Mouse (Mus musculus) midbrain, embryonic 16.5 days (tissue): ENCODE data around the gene 4930579F01Rik. TPM values are rescaled to one million over a fixed set of nuclear protein-coding genes. Genes with fewer than 3 reads are reported as not detected.

Experiments used
- ATAC-seq: fragments of 200-750 bp; cut with Nextera tagmentation; 2 replicates; pipeline ENCODE4 v1.8.0; 2017; ENCODE audit warnings: moderate TSS enrichment
- H3K27ac ChIP-seq: fragments of 300-500 bp; sonication (generic); 2 replicates; pipeline ENCODE4 v1.5.1; 2014; ENCODE audit warnings: mild to moderate bottlenecking, low read length, mixed read lengths
- H3K27me3 ChIP-seq: fragments of 300-500 bp; sonication (generic); 2 replicates; pipeline ENCODE4 v1.6.1; 2014; ENCODE audit warnings: low read depth, low read length, mixed read lengths; ENCODE audit not compliant: control insufficient read depth, insufficient read depth
- H3K36me3 ChIP-seq: fragments of 300-500 bp; sonication (generic); 2 replicates; pipeline ENCODE4 v1.6.1; 2014; ENCODE audit warnings: mild to moderate bottlenecking, low read length, moderate library complexity, mixed read lengths; ENCODE audit not compliant: control insufficient read depth, insufficient read depth
- H3K4me1 ChIP-seq: fragments of 300-500 bp; sonication (generic); 2 replicates; pipeline ENCODE4 v1.6.1; 2014; ENCODE audit warnings: mild to moderate bottlenecking, low read length, mixed read lengths; ENCODE audit not compliant: control insufficient read depth, insufficient read depth
- H3K4me2 ChIP-seq: fragments of 300-500 bp; sonication (generic); 2 replicates; pipeline ENCODE4 v1.6.1; 2014; ENCODE audit warnings: mild to moderate bottlenecking, low read length, mixed read lengths
- H3K4me3 ChIP-seq: fragments of 300-500 bp; sonication (generic); 2 replicates; pipeline ENCODE4 v1.5.1; 2014; ENCODE audit warnings: low read depth, mild to moderate bottlenecking, low read length, moderate library complexity, mixed read lengths
- H3K9ac ChIP-seq: fragments of 300-500 bp; sonication (generic); 2 replicates; pipeline ENCODE4 v1.6.1; 2014; ENCODE audit warnings: low read depth, low read length, mixed read lengths
- H3K9me3 ChIP-seq: fragments of 300-500 bp; sonication (generic); replicated peaks from 2 replicates; pipeline ENCODE4 v1.6.1; 2014; ENCODE audit warnings: mild to moderate bottlenecking, low read length, mixed read lengths; ENCODE audit not compliant: control insufficient read depth, poor library complexity, severe bottlenecking
- WGBS: fragments of 180-500 bp; shearing (Covaris S2); extraction: QIAGEN DNeasy Blood & Tissue Kit; methylation state at CpG from one replicate; pipeline ENCODE4 v1.1.7; 2014; 5-methylcytosine and 5-hydroxymethylcytosine counted together
- polyA plus RNA-seq: library from polyadenylated mRNA; unstranded; fragments of >200 nt; fragmentation: Nextera tagmentation; extraction: Ambion mirVana; gene quantifications from 2 replicates; pipeline ENCODE4 v1.2.1, GENCODE M21; 2015

4930579F01Rik gene
- polyA plus RNA-seq, 1 experiment from 2014 or later = not detected

DNA sequence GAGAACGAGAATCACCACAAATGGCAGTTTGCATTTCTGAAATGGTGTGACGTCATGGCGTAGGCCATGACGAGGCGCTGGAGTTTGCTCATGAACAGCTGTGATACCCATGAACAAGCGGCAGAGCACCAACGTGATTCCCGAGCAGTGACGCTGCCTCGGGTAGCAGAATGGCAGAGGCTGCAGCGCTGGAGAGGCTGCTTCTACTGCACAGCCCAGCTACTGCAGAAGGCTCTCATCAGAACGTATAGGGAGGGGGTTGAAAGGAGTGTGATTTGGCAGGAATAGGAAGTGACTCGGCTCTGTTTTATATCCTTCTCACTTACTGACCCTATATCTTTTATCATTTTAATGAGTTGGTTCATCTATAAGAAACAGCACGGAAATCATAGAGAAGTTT lies 74.8 kb downstream of the 4930579F01Rik start:
- Histone ChIP-seq H3K4me3 (no peak overlapping the region), H3K4me2 (no peak overlapping the region), H3K27me3 (no peaks in the 10 kb centered on the region), H3K36me3 (no peaks in the 10 kb centered on the region), H3K9me3 (no peaks in the 10 kb centered on the region), H3K9ac (no peak overlapping the region), H3K27ac (no peak overlapping the region), H3K4me1 (no peaks in the 10 kb centered on the region)
- ATAC-seq = no peak
- WGBS = 82% methylated on average over 14 of the region's 14 CpGs

DNA sequence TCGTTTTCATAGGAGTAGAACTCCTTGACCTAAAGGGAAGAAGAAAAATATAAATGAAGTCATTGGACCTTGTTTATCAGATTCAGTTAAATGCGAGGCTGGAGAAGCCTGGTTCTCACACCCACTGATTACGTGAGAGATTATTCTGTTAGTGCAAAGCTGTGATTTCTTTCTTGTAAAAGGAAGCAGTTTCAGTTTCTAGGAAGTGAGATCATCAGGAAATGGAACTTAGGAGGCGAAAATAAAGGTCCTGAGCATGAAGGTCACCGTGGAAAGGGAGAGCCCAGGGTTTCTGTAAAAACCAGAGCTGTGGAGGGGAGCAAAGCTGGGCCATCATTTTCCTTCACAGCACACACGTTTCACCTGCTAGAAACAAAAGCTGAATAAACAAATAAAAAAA lies 75.2 kb downstream of the 4930579F01Rik start:
- no peak for ATAC-seq
- H3K36me3 ChIP-seq = no peaks in the 10 kb centered on the region
- no peaks in the 10 kb centered on the region for H3K4me1 ChIP-seq
- H3K27me3 ChIP-seq = no peaks in the 10 kb centered on the region
- no peak overlapping the region for H3K4me3 ChIP-seq
- no peaks in the 10 kb centered on the region for H3K9me3 ChIP-seq
- H3K4me2 ChIP-seq = no peak overlapping the region
- H3K27ac ChIP-seq = no peak overlapping the region
- WGBS = 73% methylated on average over 6 of the region's 6 CpGs
- no peak overlapping the region for H3K9ac ChIP-seq

DNA sequence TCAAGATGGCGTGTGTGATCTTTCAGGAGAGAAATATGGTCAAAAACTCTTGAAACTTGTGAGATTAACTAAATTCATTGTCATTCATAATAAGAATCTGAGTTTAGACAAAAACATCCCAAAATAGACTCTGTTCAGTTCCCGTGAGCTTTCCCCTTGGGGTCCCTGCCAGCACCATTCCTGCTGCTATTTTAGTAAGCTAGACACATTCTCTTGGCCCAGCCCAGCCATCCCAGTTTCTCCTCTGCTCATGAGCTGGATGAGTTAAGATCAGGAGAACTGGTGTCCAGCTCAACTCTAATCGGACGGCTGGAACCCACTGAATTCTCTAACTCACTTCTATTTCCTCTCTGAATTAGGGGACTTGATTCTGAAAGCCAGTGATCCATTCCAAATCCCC lies 76.8 kb downstream of the 4930579F01Rik start:
- H3K36me3 ChIP-seq = no peaks in the 10 kb centered on the region
- ATAC-seq = no peak
- no peaks in the 10 kb centered on the region for H3K4me1 ChIP-seq
- H3K27me3 ChIP-seq = no peaks in the 10 kb centered on the region
- H3K9me3 ChIP-seq = no peaks in the 10 kb centered on the region
- no peak overlapping the region for H3K4me2 ChIP-seq
- H3K27ac ChIP-seq = no peak overlapping the region
- no peak overlapping the region for H3K4me3 ChIP-seq
- 92% methylated on average over 4 of the region's 4 CpGs for WGBS
- no peak overlapping the region for H3K9ac ChIP-seq

DNA sequence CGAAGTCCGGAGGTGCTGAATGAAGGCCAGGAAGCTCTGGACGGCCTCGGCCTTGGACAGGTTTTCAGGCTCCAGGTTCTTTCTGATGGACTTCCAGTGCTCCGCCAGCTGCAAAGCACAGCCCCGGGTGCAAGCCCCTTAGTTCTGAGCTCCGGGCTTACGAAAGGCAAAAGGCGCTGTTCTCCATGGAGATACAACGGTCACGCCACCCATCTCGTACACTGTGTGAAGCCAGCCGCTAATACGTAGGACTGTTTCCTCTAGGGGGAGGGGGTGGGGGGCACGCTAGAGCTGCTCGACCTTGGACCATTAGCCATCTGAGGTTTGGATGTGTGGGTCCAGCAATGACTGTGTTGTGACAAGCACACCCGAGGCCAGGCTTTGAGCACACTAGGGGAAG lies 79.5 kb downstream of the 4930579F01Rik start:
- Histone ChIP-seq H3K27ac (no peak overlapping the region), H3K36me3 (no peaks in the 10 kb centered on the region), H3K9ac (no peak overlapping the region), H3K9me3 (no peaks in the 10 kb centered on the region), H3K27me3 (no peaks in the 10 kb centered on the region), H3K4me2 (no peak overlapping the region), H3K4me3 (no peak overlapping the region), H3K4me1 (no peaks in the 10 kb centered on the region)
- ATAC-seq = no peak
- WGBS = 88% methylated on average over 17 of the region's 17 CpGs

Other genes starting within 250 kb of the 4930579F01Rik start
- gene Dapp1, start 212.3 kb downstream of the 4930579F01Rik start, polyA plus RNA-seq = 1.5 and 2.7 TPM in 2 replicates
- gene 1110002E22Rik, start 128.8 kb downstream of the 4930579F01Rik start, polyA plus RNA-seq = 0.06 and 0.08 TPM in 2 replicates
- 0.20 and 0.26 TPM in 2 replicates for gene Gm5105, start 126.4 kb downstream of the 4930579F01Rik start, polyA plus RNA-seq
- gene Trmt10a, start 50.4 kb downstream of the 4930579F01Rik start, polyA plus RNA-seq = 6.9 and 7.9 TPM in 2 replicates
- 10.2 and 10.3 TPM in 2 replicates for gene Mttp, start 48.9 kb downstream of the 4930579F01Rik start, polyA plus RNA-seq
- 1.3 and 1.6 TPM in 2 replicates for gene Adh7, start 23.9 kb upstream of the 4930579F01Rik start, polyA plus RNA-seq
- 1.1 TPM in 2 replicates for gene Adh1, start 67.2 kb upstream of the 4930579F01Rik start, polyA plus RNA-seq
- gene Adh6a, start 119.5 kb upstream of the 4930579F01Rik start, polyA plus RNA-seq = not detected in 2 replicates
- gene Adh6b, start 147.9 kb upstream of the 4930579F01Rik start, polyA plus RNA-seq = 0.14 and 0.32 TPM in 2 replicates
- not detected in 2 replicates for gene Adh4, start 221.6 kb upstream of the 4930579F01Rik start, polyA plus RNA-seq
- 192 and 203 TPM in 2 replicates for gene Adh5, start 249.3 kb upstream of the 4930579F01Rik start, polyA plus RNA-seq